Mouse (Mus musculus): ENCODE measurements around the gene Rad54l. TPM values are rescaled to one million over a fixed set of nuclear protein-coding genes. Genes with fewer than 3 reads are reported as not detected.
A peak's percentile ranks its signal among the peaks of the same experiment; 100 is the strongest.

Gene Rad54l
- polyA plus RNA-seq, 1 experiment from 2014 or later, result 28.5 TPM

- H3K4me2 ChIP-seq (replicated peaks), result no peak overlapping the region
- H3K9ac ChIP-seq, result no peak overlapping the region
- no peak overlapping the region for H3K4me3 ChIP-seq
- no peak for ATAC-seq (ENCODE audit: low FRiP score)
- peaks cover 59% of the 10 kb centered on the region for H3K36me3 ChIP-seq
- no peaks in the 10 kb centered on the region for H3K9me3 ChIP-seq (replicated peaks)
- H3K27me3 ChIP-seq, result no peaks in the 10 kb centered on the region
- no peak overlapping the region for H3K27ac ChIP-seq
- WGBS, result 94% methylated on average over 15 of the region's 15 CpGs
- peaks cover 15% of the 10 kb centered on the region for H3K4me1 ChIP-seq
Measured at GRCm38 (mm10) chr4:116152702-116153101, 29.2 kb upstream of the Rad54l start.

GRCm38 (mm10) chr4:116151238-116151637 lies 27.7 kb upstream of the Rad54l start, which contains the start of gene Lurap1:
Gene Lurap1, minus strand, starts transcription at chr4:116151338.
- Histone ChIP-seq H3K4me2 (replicated peaks) (peak within 1 kb of the TSS; percentile 66), H3K27ac (peak within 1 kb of the TSS; percentile 89), H3K27me3 (no peaks in the 10 kb centered on the region), H3K4me1 (peaks cover 15% of the 10 kb centered on the region), H3K4me3 (peak within 1 kb of the TSS; percentile 70), H3K9ac (peak within 1 kb of the TSS; percentile 87), H3K9me3 (replicated peaks) (no peaks in the 10 kb centered on the region), H3K36me3 (peaks cover 45% of the 10 kb centered on the region)
- 79% methylated on average over 6 of the region's 6 CpGs for WGBS
- ATAC-seq (ENCODE audit: low FRiP score), result no peak

GRCm38 (mm10) chr4:116150862-116151221 lies 27.4 kb upstream of the Rad54l start:
- H3K9me3 ChIP-seq (replicated peaks), result no peaks in the 10 kb centered on the region
- peak overlapping the region; percentile 66 for H3K4me2 ChIP-seq (replicated peaks)
- H3K4me1 ChIP-seq, result peaks cover 15% of the 10 kb centered on the region
- no peak overlapping the region; the same call in 1 of the 2 replicates for H3K27ac ChIP-seq
- peaks cover 41% of the 10 kb centered on the region for H3K36me3 ChIP-seq
- peak overlapping the region; percentile 87 for H3K9ac ChIP-seq
- H3K27me3 ChIP-seq, result no peaks in the 10 kb centered on the region
- WGBS, result 29% methylated on average over 4 of the region's 4 CpGs
- H3K4me3 ChIP-seq, result peak overlapping the region; percentile 70
- peak; percentile 57 for ATAC-seq (ENCODE audit: low FRiP score)

GRCm38 (mm10) chr4:116150156-116150861 lies 26.8 kb upstream of the Rad54l start:
- H3K9me3 ChIP-seq (replicated peaks), result no peaks in the 10 kb centered on the region
- peaks cover 35% of the 10 kb centered on the region for H3K36me3 ChIP-seq
- H3K27me3 ChIP-seq, result no peaks in the 10 kb centered on the region
- peak; percentile 95 for ATAC-seq (ENCODE audit: low FRiP score)
- H3K4me2 ChIP-seq (replicated peaks), result peak overlapping the region; percentile 66
- H3K4me1 ChIP-seq, result peaks cover 15% of the 10 kb centered on the region
- under 1% methylated on average over 61 of the region's 73 CpGs for WGBS
- H3K27ac ChIP-seq, result peak overlapping the region; percentile 89
- H3K9ac ChIP-seq, result peak overlapping the region; percentile 87
- peak overlapping the region; percentile 70 for H3K4me3 ChIP-seq

- Histone ChIP-seq H3K27ac (peak overlapping the region; percentile 89), H3K4me3 (peak overlapping the region; percentile 70), H3K4me2 (replicated peaks) (peak overlapping the region; percentile 66), H3K27me3 (no peaks in the 10 kb centered on the region), H3K9ac (peak overlapping the region; percentile 87), H3K36me3 (peaks cover 30% of the 10 kb centered on the region), H3K4me1 (peaks cover 15% of the 10 kb centered on the region), H3K9me3 (replicated peaks) (no peaks in the 10 kb centered on the region)
- peak; percentile 12 for ATAC-seq (ENCODE audit: low FRiP score)
- 20% methylated on average over 6 of the region's 6 CpGs for WGBS
Measured at GRCm38 (mm10) chr4:116149812-116150155, 26.3 kb upstream of the Rad54l start.

- under 1% methylated on average over 47 of the region's 47 CpGs for WGBS
- no peaks in the 10 kb centered on the region for H3K36me3 ChIP-seq
- peaks cover 16% of the 10 kb centered on the region for H3K4me1 ChIP-seq
- peaks cover 21% of the 10 kb centered on the region for H3K27me3 ChIP-seq
- no peaks in the 10 kb centered on the region for H3K9me3 ChIP-seq (replicated peaks)
- H3K27ac ChIP-seq, result no peak overlapping the region
- peak; percentile 76 for ATAC-seq (ENCODE audit: low FRiP score)
- peak overlapping the region; percentile 50 for H3K4me3 ChIP-seq
- H3K4me2 ChIP-seq (replicated peaks), result peak overlapping the region; percentile 96
- peak overlapping the region; percentile 73 for H3K9ac ChIP-seq
Measured at GRCm38 (mm10) chr4:116143891-116144717, 20.6 kb upstream of the Rad54l start.

GRCm38 (mm10) chr4:116143317-116143811 lies 19.9 kb upstream of the Rad54l start:
- Histone ChIP-seq H3K4me3 (peak overlapping the region; percentile 50), H3K27ac (no peak overlapping the region), H3K36me3 (no peaks in the 10 kb centered on the region), H3K27me3 (peaks cover 21% of the 10 kb centered on the region), H3K9ac (no peak overlapping the region), H3K4me2 (replicated peaks) (peak overlapping the region; percentile 96), H3K4me1 (peaks cover 16% of the 10 kb centered on the region), H3K9me3 (replicated peaks) (no peaks in the 10 kb centered on the region)
- 13% methylated on average over 7 of the region's 7 CpGs for WGBS
- ATAC-seq (ENCODE audit: low FRiP score), result no peak

- H3K4me3 ChIP-seq, result no peak overlapping the region
- no peak overlapping the region for H3K9ac ChIP-seq
- H3K27me3 ChIP-seq, result peaks cover 21% of the 10 kb centered on the region
- WGBS, result 57% methylated on average over 7 of the region's 7 CpGs
- no peak for ATAC-seq (ENCODE audit: low FRiP score)
- H3K36me3 ChIP-seq, result no peaks in the 10 kb centered on the region
- no peaks in the 10 kb centered on the region for H3K9me3 ChIP-seq (replicated peaks)
- peaks cover 16% of the 10 kb centered on the region for H3K4me1 ChIP-seq
- no peak overlapping the region for H3K4me2 ChIP-seq (replicated peaks)
- no peak overlapping the region for H3K27ac ChIP-seq
Measured at GRCm38 (mm10) chr4:116142269-116142668, 18.8 kb upstream of the Rad54l start.

- Histone ChIP-seq H3K27me3 (peaks cover 21% of the 10 kb centered on the region), H3K27ac (no peak overlapping the region), H3K9ac (no peak overlapping the region), H3K4me2 (replicated peaks) (no peak overlapping the region), H3K36me3 (no peaks in the 10 kb centered on the region), H3K4me1 (peaks cover 16% of the 10 kb centered on the region), H3K4me3 (no peak overlapping the region), H3K9me3 (replicated peaks) (no peaks in the 10 kb centered on the region)
- WGBS, result 63% methylated on average over 1 of the region's 1 CpGs
- no peak for ATAC-seq (ENCODE audit: low FRiP score)
Measured at GRCm38 (mm10) chr4:116141736-116142135, 18.2 kb upstream of the Rad54l start.

GRCm38 (mm10) chr4:116140801-116141574 lies 17.5 kb upstream of the Rad54l start:
- WGBS, result 80% methylated on average over 7 of the region's 7 CpGs
- H3K9me3 ChIP-seq (replicated peaks), result no peaks in the 10 kb centered on the region
- no peak overlapping the region for H3K9ac ChIP-seq
- ATAC-seq (ENCODE audit: low FRiP score), result no peak
- H3K4me3 ChIP-seq, result no peak overlapping the region
- H3K36me3 ChIP-seq, result no peaks in the 10 kb centered on the region
- no peak overlapping the region for H3K4me2 ChIP-seq (replicated peaks)
- peaks cover 16% of the 10 kb centered on the region for H3K4me1 ChIP-seq
- no peak overlapping the region for H3K27ac ChIP-seq
- H3K27me3 ChIP-seq, result peaks cover 21% of the 10 kb centered on the region

- WGBS, result 52% methylated on average over 13 of the region's 13 CpGs
Measured at GRCm38 (mm10) chr4:116137421-116137996, 14.0 kb upstream of the Rad54l start.

More at GRCm38 (mm10) chr4:116137421-116137996, 14.0 kb upstream of the Rad54l start:
- Histone ChIP-seq H3K27me3 (peaks cover 9% of the 10 kb centered on the region; the same call in 1 of the 2 replicates), H3K9ac (no peak overlapping the region), H3K27ac (no peak overlapping the region), H3K9me3 (replicated peaks) (no peaks in the 10 kb centered on the region), H3K4me3 (no peak overlapping the region), H3K4me2 (replicated peaks) (no peak overlapping the region), H3K36me3 (no peaks in the 10 kb centered on the region), H3K4me1 (no peaks in the 10 kb centered on the region)
- no peak for ATAC-seq (ENCODE audit: low FRiP score)
